Mouse (Mus musculus) naive thymus-derived CD4-positive, alpha-beta T cell, adult 2 months (primary cell): ENCODE measurements around the gene Gnb3.

Experiments
- DNase-seq: peaks from one replicate; pipeline ENCODE4 v3.0.0-alpha.2; 2011; ENCODE audit warnings: low read depth

The Gnb3 gene

DNA sequence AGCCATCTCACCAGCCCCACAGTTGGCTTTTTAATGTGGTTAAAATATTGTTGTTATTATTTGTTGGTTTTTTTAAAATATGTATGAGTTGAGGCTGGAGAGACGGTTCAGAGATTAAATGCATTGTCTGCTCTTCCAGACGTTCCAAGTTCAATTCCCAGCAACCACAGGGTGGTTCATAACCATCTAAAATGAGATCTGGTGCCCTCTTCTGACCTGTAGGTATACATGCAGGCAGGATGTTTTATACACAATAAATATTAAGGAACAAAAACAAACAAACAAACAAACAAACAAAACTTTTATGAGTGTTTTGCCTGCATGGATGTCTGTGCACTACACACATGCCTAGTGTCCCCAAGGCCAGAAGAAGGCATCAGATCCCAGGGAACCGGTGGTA, 37.0 kb downstream of the Gnb3 start:
- DNase-seq = no peak

DNA sequence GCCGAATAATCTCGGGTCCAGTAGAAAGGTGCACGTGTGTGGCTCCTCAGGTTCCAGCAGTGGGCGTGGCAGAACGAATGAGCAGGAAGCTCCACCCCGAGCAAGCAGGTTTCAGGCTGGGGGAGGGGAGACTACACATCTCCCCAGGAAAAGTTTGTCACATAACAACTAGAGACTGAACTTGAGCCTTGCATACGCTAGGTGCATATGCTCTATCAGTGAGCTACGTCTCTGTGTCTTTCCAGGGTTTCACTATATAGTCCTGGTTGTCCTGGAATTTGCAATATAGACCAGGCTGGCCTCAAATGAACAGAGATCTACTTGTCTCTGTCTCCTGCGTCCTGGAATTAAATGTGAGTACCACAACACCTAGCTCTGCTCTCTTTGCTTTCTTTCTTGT, 37.7 kb downstream of the Gnb3 start:
- peak; percentile 47 for DNase-seq

GRCm38 (mm10) chr6:124796200-124796599, 43.9 kb downstream of the Gnb3 start:
- DNase-seq = no peak

DNA sequence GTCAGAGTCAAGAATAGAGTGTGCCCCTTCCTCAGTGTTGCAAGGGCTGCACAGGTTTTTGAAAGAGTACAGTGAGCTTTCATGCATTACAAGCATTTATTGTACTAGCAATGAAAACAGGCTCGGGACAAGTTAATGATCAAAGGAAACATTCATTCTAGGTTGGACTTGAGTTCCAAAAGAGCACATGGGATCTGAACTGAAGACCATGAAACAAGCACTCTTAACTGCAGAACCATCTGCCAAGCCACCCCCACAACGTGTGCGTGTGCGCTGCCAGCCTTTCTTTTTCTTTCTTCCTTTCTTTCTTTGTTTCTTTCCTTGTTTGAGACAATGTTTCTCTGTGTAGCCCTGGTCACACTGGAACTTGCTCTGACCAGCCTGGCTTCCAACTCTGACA, 44.3 kb downstream of the Gnb3 start:
- DNase-seq = no peak

- DNase-seq = no peak
Observed at GRCm38 (mm10) chr6:124791911-124792310, 48.2 kb downstream of the Gnb3 start.

DNA sequence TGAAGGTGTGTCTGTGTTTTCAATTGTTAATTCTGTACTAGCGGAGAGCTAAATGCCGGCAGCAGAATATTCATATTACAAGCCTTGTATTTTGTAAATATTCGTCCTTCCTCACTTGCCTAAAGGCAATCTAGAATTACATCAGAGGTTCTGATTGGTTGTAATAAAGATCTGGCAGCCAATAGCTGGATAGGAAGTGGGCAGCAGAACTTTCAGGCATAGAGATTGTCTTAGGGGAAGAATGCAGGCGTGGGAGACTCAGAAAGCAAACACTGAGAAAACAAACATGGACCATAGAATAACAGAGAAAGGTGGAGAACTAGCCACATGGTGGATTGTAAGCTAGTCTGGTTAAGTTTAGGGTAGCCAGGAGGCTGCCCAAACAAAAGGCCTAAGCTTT, 50.0 kb downstream of the Gnb3 start:
- no peak for DNase-seq

- no peak for DNase-seq
Observed at GRCm38 (mm10) chr6:124789519-124789918, 50.6 kb downstream of the Gnb3 start.

GRCm38 (mm10) chr6:124787722-124788121, 52.4 kb downstream of the Gnb3 start:
- DNase-seq = no peak

- no peak for DNase-seq
Observed at GRCm38 (mm10) chr6:124786756-124787420, 53.2 kb downstream of the Gnb3 start.
